Mouse (Mus musculus) urinary bladder, postnatal 14 days (tissue): Measurements from ENCODE around the gene Fbln2.
"Not testable (repeated sequence)": the region's sequence is repeated elsewhere in the genome, so short reads cannot be mapped to it uniquely, and the experiment has no call there.

Experiments used
- DNase-seq: peaks from one replicate; pipeline ENCODE4 v3.0.0; 2021; ENCODE audit warnings: low spot score

The Fbln2 gene

DNA sequence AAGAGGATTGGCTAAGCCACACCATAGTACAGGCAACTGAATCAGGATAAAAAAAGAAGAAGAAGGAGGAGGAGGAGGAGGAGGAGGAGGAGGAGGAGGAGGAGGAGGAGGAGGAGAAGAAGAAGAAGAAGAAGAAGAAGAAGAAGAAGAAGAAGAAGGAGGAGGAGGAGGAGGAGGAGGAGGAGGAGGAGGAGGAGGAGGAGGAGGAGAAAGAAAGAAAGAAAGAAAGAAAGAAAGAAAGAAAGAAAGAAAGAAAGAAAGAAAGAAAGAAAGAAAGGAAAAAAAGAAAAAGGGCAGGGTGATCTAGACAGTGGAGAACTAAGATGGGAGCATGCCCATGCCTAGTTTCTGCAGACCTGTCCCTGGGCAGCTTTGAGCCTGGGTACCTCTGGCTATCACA, at the start of gene Fbln2:
Fbln2 (plus strand) TSS at position 301 of the 400 bp plus-strand sequence.
- DNase-seq = not testable (repeated sequence)

DNA sequence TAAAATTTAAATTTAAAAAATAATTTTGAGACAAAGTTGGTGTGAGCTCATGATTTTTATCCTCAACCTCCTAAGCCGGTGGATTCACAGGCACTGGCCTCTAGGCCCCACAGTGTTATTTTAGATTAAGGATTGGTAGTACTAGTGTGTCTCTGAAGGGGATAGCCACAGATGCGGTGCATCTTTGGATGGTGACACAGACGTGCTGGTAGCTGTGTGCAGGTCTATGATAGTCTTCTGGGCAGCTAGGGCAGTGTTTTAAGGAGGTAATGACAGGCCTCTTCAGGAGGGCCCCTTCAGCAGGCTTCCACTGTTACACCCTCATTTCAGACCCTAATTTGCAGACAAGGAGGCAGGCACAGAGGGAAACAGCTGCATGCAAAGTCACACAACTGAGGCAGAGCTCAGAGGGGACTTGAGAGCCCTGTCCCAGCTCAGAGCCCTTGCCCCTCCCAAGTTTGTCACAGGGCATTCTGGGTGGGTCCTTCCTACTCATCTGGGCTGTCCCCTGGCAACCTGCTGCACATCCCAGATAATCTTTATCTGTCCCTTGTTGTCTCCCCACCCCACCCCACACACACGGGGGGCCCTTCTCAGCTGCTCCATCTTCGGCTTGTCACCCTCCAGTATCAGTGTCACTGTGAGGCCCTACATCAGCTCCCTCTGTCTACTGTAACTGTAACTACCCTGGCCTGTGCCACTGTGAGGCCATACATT, 48.9 kb upstream of the Fbln2 start:
- DNase-seq = no peak

DNA sequence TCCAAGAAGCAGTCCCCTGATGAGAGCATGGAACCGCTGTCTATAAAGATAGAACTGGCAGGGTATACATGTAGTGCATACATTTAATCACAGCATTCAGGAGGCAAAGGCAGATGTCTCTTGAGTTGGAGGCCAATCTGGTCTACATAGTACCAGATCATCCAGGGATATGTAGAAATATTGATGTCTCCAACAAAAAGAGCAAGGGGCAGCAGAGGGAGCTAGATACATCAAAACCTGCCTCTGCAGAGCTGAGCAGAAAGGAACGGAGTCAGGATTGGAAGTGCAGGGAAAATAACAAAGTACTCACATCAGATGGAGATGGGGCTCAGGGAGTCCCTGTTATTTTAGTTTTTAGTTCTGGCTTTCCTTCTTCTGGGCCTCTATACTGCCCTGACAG, 47.7 kb upstream of the Fbln2 start:
- DNase-seq = no peak

GRCm38 (mm10) chr6:91165210-91165609, 47.0 kb upstream of the Fbln2 start:
- DNase-seq = peak; percentile 63

DNA sequence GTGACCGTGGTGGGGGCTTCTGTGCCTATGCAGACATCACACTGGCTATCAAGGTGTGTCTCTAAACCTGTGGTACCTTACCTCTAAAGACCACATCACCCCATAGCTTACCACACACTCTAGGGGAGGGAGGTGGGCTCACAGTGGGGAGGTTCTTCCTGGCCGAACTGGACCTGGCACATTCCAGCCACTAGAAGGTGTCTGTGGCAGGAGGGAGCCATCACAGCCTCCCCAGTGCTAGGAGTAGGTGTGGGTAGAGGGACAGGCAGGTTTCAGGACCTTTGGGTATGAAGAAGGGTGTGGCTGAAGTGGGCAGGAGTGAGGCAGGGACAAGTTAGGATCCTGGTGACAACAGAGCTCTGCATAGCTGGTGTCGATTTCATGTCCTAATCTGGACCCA, 44.4 kb upstream of the Fbln2 start:
- DNase-seq = no peak

DNA sequence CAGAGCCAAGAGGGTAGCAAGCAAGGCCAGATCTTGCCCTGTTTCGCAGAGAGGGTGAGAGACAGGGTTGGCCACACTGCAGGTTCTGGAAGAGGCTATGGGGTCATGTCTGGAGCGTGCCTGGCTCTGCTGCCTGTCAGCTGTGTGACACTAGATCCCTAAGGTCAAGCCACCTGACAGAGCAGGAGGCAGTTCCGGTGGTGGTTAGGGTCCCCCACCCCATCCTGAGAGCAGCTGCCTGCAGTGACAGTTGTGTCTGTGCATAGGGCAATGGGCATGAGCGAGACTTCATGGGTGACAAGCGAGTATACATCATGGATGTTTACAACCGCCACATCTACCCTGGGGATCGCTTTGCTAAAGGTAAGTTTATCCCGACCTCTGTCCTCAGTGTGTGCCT, 43.1 kb upstream of the Fbln2 start:
- no peak for DNase-seq

DNA sequence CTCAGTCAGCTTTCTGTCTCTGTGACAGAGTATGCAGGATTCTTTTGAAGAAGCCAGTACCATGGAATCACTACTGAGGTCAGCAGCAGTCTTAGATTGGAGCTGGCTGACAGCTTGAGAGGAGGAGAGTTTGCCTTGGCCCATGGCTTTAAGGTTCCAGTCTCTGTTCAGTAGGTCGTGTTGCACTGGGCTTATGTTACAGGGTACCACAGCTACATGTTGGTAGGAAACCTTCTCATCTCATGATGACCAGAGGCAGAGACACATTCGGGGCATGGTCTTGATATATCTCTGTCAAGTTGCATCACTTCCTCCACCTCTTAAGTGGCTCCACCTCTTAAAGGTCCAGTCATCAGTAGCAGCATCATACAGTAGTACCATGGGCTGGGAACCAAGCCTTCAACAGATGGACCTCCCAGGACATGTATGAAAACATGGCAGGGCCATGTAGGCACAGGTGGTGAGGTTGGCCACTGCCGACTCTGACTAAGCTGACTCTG, 40.8 kb upstream of the Fbln2 start:
- no peak for DNase-seq

- DNase-seq = no peak
These were observed 39.9 kb upstream of the Fbln2 start for GRCm38 (mm10) chr6:91172381-91172780.

DNA sequence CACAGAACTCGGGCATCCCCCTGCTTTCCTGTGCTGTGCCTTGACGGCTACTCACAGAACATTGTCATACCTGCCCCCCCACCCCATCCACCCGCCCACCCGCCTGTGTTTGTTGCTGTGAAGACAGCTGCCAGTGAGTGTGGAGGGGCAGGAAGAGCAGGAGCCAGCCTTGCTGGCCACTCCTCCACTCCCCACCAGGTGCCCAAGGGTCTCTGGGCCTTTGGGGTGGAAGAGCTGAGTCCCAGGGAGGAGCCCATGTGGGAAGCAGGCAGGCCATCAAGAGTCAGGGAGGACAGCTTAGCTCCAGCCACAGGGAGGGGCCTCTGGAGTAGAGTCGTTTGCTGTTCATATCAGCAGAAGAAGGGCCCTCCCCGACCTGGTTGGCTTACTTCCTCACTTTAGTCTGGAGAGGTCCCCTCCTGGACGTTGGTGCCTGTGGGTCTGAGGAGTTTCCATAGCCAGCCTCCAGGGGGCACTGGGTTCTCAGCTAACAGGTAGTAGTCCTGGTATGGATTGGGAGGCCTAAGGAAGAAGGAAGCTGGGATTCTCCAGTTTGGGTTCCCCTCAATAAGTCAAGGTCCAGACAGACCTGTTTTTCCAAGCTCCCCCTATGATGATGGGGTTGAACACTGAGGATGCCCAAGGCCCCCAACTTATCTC, 38.9 kb upstream of the Fbln2 start:
- peak; percentile 62 for DNase-seq

- DNase-seq = no peak
These were observed 38.0 kb upstream of the Fbln2 start for GRCm38 (mm10) chr6:91174211-91174610.

- no peak for DNase-seq
These were observed 31.5 kb upstream of the Fbln2 start for GRCm38 (mm10) chr6:91180767-91181171.

DNA sequence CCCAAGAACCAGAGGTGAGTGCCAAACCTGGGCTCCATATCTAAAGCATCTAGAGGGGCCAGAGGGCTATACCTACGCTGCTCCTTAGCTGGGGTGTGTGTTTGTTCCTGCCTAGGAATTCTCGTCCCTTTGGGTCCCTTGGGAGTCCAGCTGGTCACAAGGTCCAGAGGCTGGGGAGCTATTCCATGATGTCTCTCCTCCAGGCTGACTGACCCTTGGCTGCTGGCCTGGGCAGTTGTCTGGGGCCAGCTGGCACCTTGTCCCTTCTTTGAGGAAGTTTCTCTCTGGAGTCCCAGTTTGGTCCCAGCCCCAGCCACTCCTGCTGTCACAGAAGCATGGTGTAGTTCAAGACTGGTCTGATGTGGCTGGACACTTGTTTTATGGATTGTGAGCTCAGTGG, 30.9 kb upstream of the Fbln2 start:
- peak; percentile 61 for DNase-seq

DNA sequence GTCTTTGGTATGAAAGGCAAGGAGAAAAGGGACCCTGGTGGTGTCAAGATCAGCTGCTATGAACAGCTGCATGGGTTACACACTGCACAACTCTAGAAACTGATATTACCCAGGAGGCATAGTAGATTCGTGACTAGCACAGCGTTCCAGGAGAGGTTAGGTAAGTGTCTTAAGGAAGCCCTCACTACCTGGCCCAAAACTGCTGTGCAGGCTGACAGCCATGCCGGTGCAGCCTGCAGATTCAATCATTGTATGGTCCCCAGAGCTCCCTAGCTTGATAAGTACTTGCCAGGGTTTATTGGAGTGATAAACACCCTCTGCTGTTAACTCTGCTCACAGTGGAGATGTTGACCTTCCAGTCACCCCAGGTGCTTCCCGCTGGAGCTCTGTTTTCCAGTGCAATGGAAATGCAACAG, 30.2 kb upstream of the Fbln2 start:
- DNase-seq = no peak

- no peak for DNase-seq
These were observed 29.2 kb upstream of the Fbln2 start for GRCm38 (mm10) chr6:91183041-91183440.

- no peak for DNase-seq
These were observed 28.3 kb upstream of the Fbln2 start for GRCm38 (mm10) chr6:91183980-91184379.

- DNase-seq = no peak
These were observed 27.5 kb upstream of the Fbln2 start for GRCm38 (mm10) chr6:91184776-91185175.

DNA sequence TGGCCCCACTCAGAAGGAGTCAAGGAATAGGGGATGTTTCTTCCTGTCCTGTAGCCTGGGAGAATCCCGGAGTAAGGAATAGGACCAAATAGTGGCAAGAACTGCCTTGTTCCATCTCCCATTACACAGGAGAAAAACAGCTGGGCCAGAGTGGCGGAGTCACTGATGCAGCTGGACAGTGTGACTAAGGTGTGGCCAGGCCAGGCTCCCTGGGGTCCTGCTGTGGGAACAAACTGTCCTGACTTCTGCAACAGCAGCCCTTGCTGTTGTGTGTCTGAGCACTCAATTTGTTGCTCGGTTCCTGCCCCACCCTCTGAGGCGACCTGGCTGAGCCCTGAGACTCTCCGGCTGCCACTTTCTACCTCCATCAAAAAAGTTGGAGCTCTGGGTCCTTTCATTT, 26.8 kb upstream of the Fbln2 start:
- no peak for DNase-seq

DNA sequence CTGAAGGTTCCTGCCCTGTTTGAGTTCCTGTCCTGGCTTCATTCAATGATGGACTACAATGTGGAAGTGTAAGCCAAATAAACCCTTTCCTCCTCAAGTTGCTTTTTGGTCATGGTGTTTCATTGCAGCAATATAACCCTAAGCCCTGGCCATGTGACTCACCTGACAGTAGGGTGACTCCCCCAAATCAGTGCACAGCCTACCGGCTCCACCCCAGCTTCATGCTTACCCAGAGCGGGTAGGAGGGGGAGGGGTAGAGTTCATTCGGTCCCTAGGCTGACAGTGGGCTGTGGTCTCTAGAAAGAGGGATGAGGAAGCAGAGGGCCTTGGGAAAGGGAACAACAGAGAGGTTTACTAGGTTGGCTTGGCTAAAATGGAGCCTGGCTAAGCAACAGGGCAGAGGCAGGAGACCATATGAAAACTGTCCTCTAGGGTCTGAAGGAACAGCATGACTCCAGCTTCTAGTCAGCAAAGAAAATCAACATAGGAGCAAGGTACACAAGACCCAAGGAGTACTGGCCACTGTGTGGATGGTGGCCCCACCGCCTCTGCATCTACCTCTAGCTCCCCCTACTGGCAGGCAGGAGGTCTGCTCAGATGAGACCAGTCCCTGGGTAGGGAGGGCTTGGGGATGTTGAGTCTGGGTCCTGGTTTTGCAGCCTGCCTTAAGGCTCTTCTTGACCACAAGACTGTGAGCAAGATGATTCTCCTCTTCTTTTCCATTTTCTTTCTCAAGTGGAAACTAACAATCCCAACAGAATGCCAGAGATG, 25.9 kb upstream of the Fbln2 start:
- DNase-seq = no peak

GRCm38 (mm10) chr6:91186934-91187333, 25.3 kb upstream of the Fbln2 start:
- DNase-seq = no peak

- no peak for DNase-seq
These were observed 24.4 kb upstream of the Fbln2 start for GRCm38 (mm10) chr6:91187871-91188270.

- DNase-seq = no peak
These were observed 22.3 kb upstream of the Fbln2 start for GRCm38 (mm10) chr6:91189971-91190370.

GRCm38 (mm10) chr6:91191465-91191864, 20.8 kb upstream of the Fbln2 start:
- DNase-seq = no peak

DNA sequence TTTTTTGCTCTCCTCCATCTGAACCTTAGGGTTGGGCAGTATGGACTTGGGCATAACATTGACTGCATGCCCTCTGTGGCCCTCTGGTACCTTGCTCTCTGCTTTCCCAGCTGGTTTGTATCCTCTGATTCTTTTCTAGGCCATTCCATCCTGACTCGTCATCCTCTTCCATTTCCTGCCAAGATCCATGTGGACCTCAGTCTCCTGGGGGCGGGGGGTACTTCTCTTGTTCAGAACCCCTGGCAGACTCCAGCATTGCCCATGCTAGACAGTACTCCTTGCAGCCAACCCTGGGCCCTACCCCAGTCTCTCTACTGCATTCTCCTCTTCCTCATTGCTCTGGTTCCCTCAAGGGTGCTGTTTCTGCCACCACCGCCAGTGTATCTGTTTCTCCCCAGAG, 19.8 kb upstream of the Fbln2 start:
- no peak for DNase-seq
